Mouse (Mus musculus) CD4-positive, CD25-positive, alpha-beta regulatory T cell, adult 2 months (primary cell): ENCODE measurements around the gene Syp.
A peak's percentile ranks its signal among the peaks of the same experiment; 100 is the strongest.

ENCODE experiments used
- DNase-seq: peaks from one replicate; pipeline ENCODE4 v3.0.0-alpha.2; 2012; ENCODE audit warnings: low read depth, low spot score

Gene Syp

GRCm38 (mm10) chrX:7662936-7663335 lies 24.7 kb downstream of the Syp start:
- DNase-seq, result no peak

- no peak for DNase-seq
Measured at GRCm38 (mm10) chrX:7664791-7665190, 26.5 kb downstream of the Syp start.

- DNase-seq, result no peak
Measured at GRCm38 (mm10) chrX:7665739-7666502, 27.6 kb downstream of the Syp start.

- DNase-seq, result peak; percentile 66
Measured at GRCm38 (mm10) chrX:7670390-7670881, 32.2 kb downstream of the Syp start.

GRCm38 (mm10) chrX:7670921-7671623 lies 32.8 kb downstream of the Syp start, which contains the start of gene Plp2:
Plp2 (minus strand) TSS chrX:7671390.
- DNase-seq, result peak; percentile 51

GRCm38 (mm10) chrX:7672739-7673138 lies 34.5 kb downstream of the Syp start:
- no peak for DNase-seq

- DNase-seq, result peak; percentile 56
Measured at GRCm38 (mm10) chrX:7673578-7674281, 35.5 kb downstream of the Syp start.

GRCm38 (mm10) chrX:7674284-7675000 lies 36.2 kb downstream of the Syp start:
- peak; percentile 61 for DNase-seq

GRCm38 (mm10) chrX:7675001-7675380 lies 36.7 kb downstream of the Syp start:
- peak; percentile 30 for DNase-seq

GRCm38 (mm10) chrX:7678986-7679385 lies 40.7 kb downstream of the Syp start:
- DNase-seq, result no peak

GRCm38 (mm10) chrX:7679405-7680056 lies 41.3 kb downstream of the Syp start:
- DNase-seq, result peak; percentile 95

- no peak for DNase-seq
Measured at GRCm38 (mm10) chrX:7680057-7680412, 41.8 kb downstream of the Syp start.

- DNase-seq, result no peak
Measured at GRCm38 (mm10) chrX:7680864-7681263, 42.6 kb downstream of the Syp start, which contains the start of gene Magix. Magix (minus strand) TSS chrX:7681251.

GRCm38 (mm10) chrX:7688321-7688720 lies 50.0 kb downstream of the Syp start:
- no peak for DNase-seq

GRCm38 (mm10) chrX:7690486-7690885 lies 52.2 kb downstream of the Syp start:
- DNase-seq, result no peak

GRCm38 (mm10) chrX:7692862-7693261 lies 54.6 kb downstream of the Syp start:
- peak; percentile 87 for DNase-seq

GRCm38 (mm10) chrX:7696520-7696919 lies 58.2 kb downstream of the Syp start:
- DNase-seq, result no peak

- DNase-seq, result peak; percentile 93
Measured at GRCm38 (mm10) chrX:7696954-7697381, 58.7 kb downstream of the Syp start, which contains the start of gene Gpkow. Gpkow (plus strand) TSS chrX:7697131.
